Mouse (Mus musculus): Measurements from ENCODE around the gene Bmp8b.
"Not testable (repeated sequence)": the region's sequence is repeated elsewhere in the genome, so short reads cannot be mapped to it uniquely, and the experiment has no call there.

- TF ChIP-seq CTCF (IDR thresholded peaks at IDR 0.05; ENCODE audit: borderline replicate concordance, insufficient read depth, low read depth, low read length); POLR2A (IDR thresholded peaks at IDR 0.05; ENCODE audit: borderline replicate concordance, insufficient read depth, low read length): not testable (repeated sequence)
These were observed 56.3 kb downstream of the Bmp8b start for GRCm38 (mm10) chr4:123161251-123161650.

Measured in cerebellum, adult 2 months (tissue).